Mouse (Mus musculus): ENCODE measurements around the gene Maz. TPM values are rescaled to one million over a fixed set of nuclear protein-coding genes. Genes with fewer than 3 reads are reported as not detected.
A peak's percentile ranks its signal among the peaks of the same experiment; 100 is the strongest.

Maz gene
- polyA plus RNA-seq, 1 experiment from 2014 or later: 59.8 TPM

- WGBS: 82% methylated on average over 14 of the region's 14 CpGs
- H3K27me3 ChIP-seq: no peaks in the 10 kb centered on the region
- H3K9me3 ChIP-seq: no peaks in the 10 kb centered on the region
- peak overlapping the region; percentile 54 for H3K4me3 ChIP-seq
- peaks cover 40% of the 10 kb centered on the region for H3K36me3 ChIP-seq
- H3K27ac ChIP-seq: no peak overlapping the region
- peak overlapping the region; percentile 98 for H3K4me2 ChIP-seq
- H3K4me1 ChIP-seq (replicated peaks): peaks cover 88% of the 10 kb centered on the region
- no peak for ATAC-seq (ENCODE audit: low FRiP score)
- peak overlapping the region; percentile 84 for H3K9ac ChIP-seq
Observed at GRCm38 (mm10) chr7:127019306-127019960, 7.4 kb downstream of the Maz start.

GRCm38 (mm10) chr7:127018416-127019305 lies 8.2 kb downstream of the Maz start:
- WGBS: 83% methylated on average over 15 of the region's 15 CpGs
- ATAC-seq (ENCODE audit: low FRiP score): no peak
- Histone ChIP-seq H3K36me3 (peaks cover 40% of the 10 kb centered on the region), H3K9ac (peak overlapping the region; percentile 84), H3K27ac (peak overlapping the region; percentile 10; the same call in 1 of the 2 replicates), H3K4me3 (no peak overlapping the region), H3K4me2 (peak overlapping the region; percentile 98), H3K9me3 (no peaks in the 10 kb centered on the region), H3K27me3 (no peaks in the 10 kb centered on the region), H3K4me1 (replicated peaks) (peaks cover 87% of the 10 kb centered on the region)

- no peak for ATAC-seq (ENCODE audit: low FRiP score)
- Histone ChIP-seq H3K4me1 (replicated peaks) (peaks cover 87% of the 10 kb centered on the region), H3K27ac (peak overlapping the region; percentile 98), H3K27me3 (no peaks in the 10 kb centered on the region), H3K36me3 (peaks cover 40% of the 10 kb centered on the region), H3K4me3 (no peak overlapping the region), H3K9ac (peak overlapping the region; percentile 84), H3K9me3 (no peaks in the 10 kb centered on the region), H3K4me2 (peak overlapping the region; percentile 31)
- WGBS: 62% methylated on average over 6 of the region's 6 CpGs
Observed at GRCm38 (mm10) chr7:127017950-127018345, 8.9 kb downstream of the Maz start.

GRCm38 (mm10) chr7:127016971-127017949 lies 9.6 kb downstream of the Maz start, which contains the start of gene Pagr1a:
Pagr1a (minus strand) TSS chr7:127017352.
- H3K27ac ChIP-seq: peak within 1 kb of the TSS; percentile 98

GRCm38 (mm10) chr7:127016486-127016938 lies 10.3 kb downstream of the Maz start:
- peak overlapping the region; percentile 93 for H3K4me2 ChIP-seq
- H3K9ac ChIP-seq: peak overlapping the region; percentile 92
- H3K27me3 ChIP-seq: no peaks in the 10 kb centered on the region
- H3K9me3 ChIP-seq: no peaks in the 10 kb centered on the region
- WGBS: under 1% methylated on average over 22 of the region's 22 CpGs
- peak overlapping the region; percentile 98 for H3K27ac ChIP-seq
- H3K4me1 ChIP-seq (replicated peaks): peaks cover 72% of the 10 kb centered on the region
- peak overlapping the region; percentile 65 for H3K4me3 ChIP-seq
- H3K36me3 ChIP-seq: peaks cover 38% of the 10 kb centered on the region
- ATAC-seq (ENCODE audit: low FRiP score): peak; percentile 41

More at GRCm38 (mm10) chr7:127016971-127017949, 9.6 kb downstream of the Maz start, which contains the start of gene Pagr1a:
- peak; percentile 75 for ATAC-seq (ENCODE audit: low FRiP score)
- Histone ChIP-seq H3K4me2 (peak within 1 kb of the TSS; percentile 93), H3K9me3 (no peaks in the 10 kb centered on the region), H3K36me3 (peaks cover 40% of the 10 kb centered on the region), H3K27me3 (no peaks in the 10 kb centered on the region), H3K9ac (peak within 1 kb of the TSS; percentile 92), H3K4me3 (peak within 1 kb of the TSS; percentile 65), H3K4me1 (replicated peaks) (peaks cover 80% of the 10 kb centered on the region)
- WGBS: 3% methylated on average over 39 of the region's 39 CpGs

GRCm38 (mm10) chr7:127016481-127016485 lies 10.6 kb downstream of the Maz start, which contains the start of gene Pagr1b:
Pagr1b (minus strand) TSS chr7:127016484.
- ATAC-seq (ENCODE audit: low FRiP score): no peak
- peak within 1 kb of the TSS; percentile 92 for H3K9ac ChIP-seq
- H3K4me3 ChIP-seq: peak within 1 kb of the TSS; percentile 65
- peaks cover 70% of the 10 kb centered on the region for H3K4me1 ChIP-seq (replicated peaks)
- peak within 1 kb of the TSS; percentile 98 for H3K27ac ChIP-seq
- H3K27me3 ChIP-seq: no peaks in the 10 kb centered on the region
- peak within 1 kb of the TSS; percentile 93 for H3K4me2 ChIP-seq
- H3K9me3 ChIP-seq: no peaks in the 10 kb centered on the region
- peaks cover 38% of the 10 kb centered on the region for H3K36me3 ChIP-seq

GRCm38 (mm10) chr7:127016081-127016480 lies 10.8 kb downstream of the Maz start:
- Histone ChIP-seq H3K36me3 (peaks cover 38% of the 10 kb centered on the region), H3K4me1 (replicated peaks) (peaks cover 68% of the 10 kb centered on the region), H3K4me2 (peak overlapping the region; percentile 93), H3K4me3 (peak overlapping the region; percentile 65), H3K9ac (peak overlapping the region; percentile 92), H3K27me3 (no peaks in the 10 kb centered on the region), H3K9me3 (no peaks in the 10 kb centered on the region), H3K27ac (peak overlapping the region; percentile 98)
- peak; percentile 15 for ATAC-seq (ENCODE audit: low FRiP score)
- WGBS: 3% methylated on average over 10 of the region's 10 CpGs

- peak overlapping the region; percentile 93; the same call in 1 of the 2 replicates for H3K4me2 ChIP-seq
- H3K4me3 ChIP-seq: peak overlapping the region; percentile 65
- no peak for ATAC-seq (ENCODE audit: low FRiP score)
- H3K27ac ChIP-seq: no peak overlapping the region
- peaks cover 38% of the 10 kb centered on the region for H3K36me3 ChIP-seq
- no peaks in the 10 kb centered on the region for H3K27me3 ChIP-seq
- no peaks in the 10 kb centered on the region for H3K9me3 ChIP-seq
- WGBS: 95% methylated on average over 12 of the region's 12 CpGs
- peaks cover 57% of the 10 kb centered on the region for H3K4me1 ChIP-seq (replicated peaks)
- peak overlapping the region; percentile 60 for H3K9ac ChIP-seq
Observed at GRCm38 (mm10) chr7:127014993-127015392, 11.8 kb downstream of the Maz start.

- 70% methylated on average over 11 of the region's 11 CpGs for WGBS
- peaks cover 38% of the 10 kb centered on the region for H3K36me3 ChIP-seq
- H3K27ac ChIP-seq: peak within 1 kb of the TSS; percentile 98; the same call in 1 of the 2 replicates
- peaks cover 52% of the 10 kb centered on the region for H3K4me1 ChIP-seq (replicated peaks)
- H3K4me2 ChIP-seq: peak within 1 kb of the TSS; percentile 93
- H3K4me3 ChIP-seq: peak within 1 kb of the TSS; percentile 65
- H3K27me3 ChIP-seq: no peaks in the 10 kb centered on the region
- no peaks in the 10 kb centered on the region for H3K9me3 ChIP-seq
- ATAC-seq (ENCODE audit: low FRiP score): no peak
- H3K9ac ChIP-seq: peak within 1 kb of the TSS; percentile 92
Observed at GRCm38 (mm10) chr7:127014320-127014719, 12.5 kb downstream of the Maz start, which contains the start of gene Mvp. Mvp (minus strand) TSS chr7:127014621.

- Histone ChIP-seq H3K9me3 (no peaks in the 10 kb centered on the region), H3K9ac (no peak overlapping the region), H3K27ac (no peak overlapping the region), H3K4me1 (replicated peaks) (peaks cover 50% of the 10 kb centered on the region), H3K4me3 (no peak overlapping the region), H3K4me2 (no peak overlapping the region), H3K36me3 (peaks cover 38% of the 10 kb centered on the region), H3K27me3 (no peaks in the 10 kb centered on the region)
- 96% methylated on average over 6 of the region's 6 CpGs for WGBS
- no peak for ATAC-seq (ENCODE audit: low FRiP score)
Observed at GRCm38 (mm10) chr7:127013385-127013784, 13.5 kb downstream of the Maz start.

GRCm38 (mm10) chr7:127012845-127013244 lies 14.0 kb downstream of the Maz start:
- H3K9ac ChIP-seq: no peak overlapping the region
- no peaks in the 10 kb centered on the region for H3K9me3 ChIP-seq
- peaks cover 38% of the 10 kb centered on the region for H3K36me3 ChIP-seq
- H3K27me3 ChIP-seq: no peaks in the 10 kb centered on the region
- peaks cover 48% of the 10 kb centered on the region for H3K4me1 ChIP-seq (replicated peaks)
- H3K27ac ChIP-seq: no peak overlapping the region
- no peak overlapping the region for H3K4me2 ChIP-seq
- 96% methylated on average over 10 of the region's 10 CpGs for WGBS
- ATAC-seq (ENCODE audit: low FRiP score): no peak
- H3K4me3 ChIP-seq: no peak overlapping the region

- no peaks in the 10 kb centered on the region for H3K9me3 ChIP-seq
- H3K9ac ChIP-seq: no peak overlapping the region
- no peak overlapping the region for H3K4me3 ChIP-seq
- no peaks in the 10 kb centered on the region for H3K27me3 ChIP-seq
- no peak overlapping the region for H3K27ac ChIP-seq
- 90% methylated on average over 6 of the region's 6 CpGs for WGBS
- H3K36me3 ChIP-seq: peaks cover 38% of the 10 kb centered on the region
- peaks cover 43% of the 10 kb centered on the region for H3K4me1 ChIP-seq (replicated peaks)
- no peak for ATAC-seq (ENCODE audit: low FRiP score)
- H3K4me2 ChIP-seq: no peak overlapping the region
Observed at GRCm38 (mm10) chr7:127012374-127012773, 14.5 kb downstream of the Maz start.

Measured in hindbrain, embryonic 13.5 days (tissue).